Mouse (Mus musculus): ENCODE data around the gene Ptpn6. TPM values are rescaled to one million over a fixed set of nuclear protein-coding genes. Genes with fewer than 3 reads are reported as not detected.

Gene Ptpn6
- polyA plus RNA-seq, 1 experiment from 2014 or later = 4.3 TPM

- no peaks in the 10 kb centered on the region for H3K4me1 ChIP-seq (replicated peaks; ENCODE audit: control insufficient read depth, insufficient read depth, low read length)
- ATAC-seq (ENCODE audit: low FRiP score) (no peak), DNase-seq (ENCODE audit: low spot score) (no peak)
- no peak overlapping the region for H3K4me2 ChIP-seq (replicated peaks)
- H3K27ac ChIP-seq = no peak overlapping the region
- no peak overlapping the region for H3K9ac ChIP-seq
- H3K4me3 ChIP-seq (replicated peaks; ENCODE audit: low read length) = no peak overlapping the region
- H3K9me3 ChIP-seq (ENCODE audit: control insufficient read depth, low read length) = no peaks in the 10 kb centered on the region
- no peaks in the 10 kb centered on the region for H3K27me3 ChIP-seq (ENCODE audit: control insufficient read depth, insufficient read depth, low read length)
- 67% methylated on average over 11 of the region's 11 CpGs for WGBS
- H3K36me3 ChIP-seq (replicated peaks; ENCODE audit: control insufficient read depth, insufficient read depth) = peaks cover 16% of the 10 kb centered on the region
Measured at GRCm38 (mm10) chr6:124720904-124721303, 17.6 kb downstream of the Ptpn6 start.

GRCm38 (mm10) chr6:124719354-124719978, 19.0 kb downstream of the Ptpn6 start:
- peaks cover 30% of the 10 kb centered on the region for H3K36me3 ChIP-seq (replicated peaks; ENCODE audit: control insufficient read depth, insufficient read depth)
- no peaks in the 10 kb centered on the region for H3K9me3 ChIP-seq (ENCODE audit: control insufficient read depth, low read length)
- no peak overlapping the region for H3K4me2 ChIP-seq (replicated peaks)
- H3K27me3 ChIP-seq (ENCODE audit: control insufficient read depth, insufficient read depth, low read length) = no peaks in the 10 kb centered on the region
- no peak for DNase-seq (ENCODE audit: low spot score)
- H3K27ac ChIP-seq = no peak overlapping the region
- H3K9ac ChIP-seq = no peak overlapping the region
- 72% methylated on average over 7 of the region's 7 CpGs for WGBS
- H3K4me3 ChIP-seq (replicated peaks; ENCODE audit: low read length) = no peak overlapping the region
- no peaks in the 10 kb centered on the region for H3K4me1 ChIP-seq (replicated peaks; ENCODE audit: control insufficient read depth, insufficient read depth, low read length)
- no peak for ATAC-seq (ENCODE audit: low FRiP score)

GRCm38 (mm10) chr6:124718703-124719102, 19.8 kb downstream of the Ptpn6 start:
- H3K27ac ChIP-seq = no peak overlapping the region
- no peak overlapping the region for H3K9ac ChIP-seq
- H3K4me3 ChIP-seq (replicated peaks; ENCODE audit: low read length) = no peak overlapping the region
- H3K27me3 ChIP-seq (ENCODE audit: control insufficient read depth, insufficient read depth, low read length) = no peaks in the 10 kb centered on the region
- H3K36me3 ChIP-seq (replicated peaks; ENCODE audit: control insufficient read depth, insufficient read depth) = peaks cover 38% of the 10 kb centered on the region
- DNase-seq (ENCODE audit: low spot score) = no peak
- ATAC-seq (ENCODE audit: low FRiP score) = no peak
- WGBS = 65% methylated on average over 16 of the region's 16 CpGs
- H3K4me1 ChIP-seq (replicated peaks; ENCODE audit: control insufficient read depth, insufficient read depth, low read length) = peaks cover 3% of the 10 kb centered on the region; the same call in 1 of the 2 replicates
- no peak overlapping the region for H3K4me2 ChIP-seq (replicated peaks)
- H3K9me3 ChIP-seq (ENCODE audit: control insufficient read depth, low read length) = no peaks in the 10 kb centered on the region

- 77% methylated on average over 13 of the region's 13 CpGs for WGBS
- no peak overlapping the region for H3K9ac ChIP-seq
- H3K4me3 ChIP-seq (replicated peaks; ENCODE audit: low read length) = no peak overlapping the region
- H3K27ac ChIP-seq = no peak overlapping the region
- H3K4me1 ChIP-seq (replicated peaks; ENCODE audit: control insufficient read depth, insufficient read depth, low read length) = peaks cover 11% of the 10 kb centered on the region
- DNase-seq (ENCODE audit: low spot score) (no peak), ATAC-seq (ENCODE audit: low FRiP score) (no peak)
- H3K4me2 ChIP-seq (replicated peaks) = no peak overlapping the region
- peaks cover 40% of the 10 kb centered on the region for H3K36me3 ChIP-seq (replicated peaks; ENCODE audit: control insufficient read depth, insufficient read depth)
- H3K9me3 ChIP-seq (ENCODE audit: control insufficient read depth, low read length) = no peaks in the 10 kb centered on the region
- no peaks in the 10 kb centered on the region for H3K27me3 ChIP-seq (ENCODE audit: control insufficient read depth, insufficient read depth, low read length)
Measured at GRCm38 (mm10) chr6:124717968-124718367, 20.5 kb downstream of the Ptpn6 start.

GRCm38 (mm10) chr6:124716864-124717490, 21.5 kb downstream of the Ptpn6 start:
- Histone ChIP-seq H3K36me3 (replicated peaks; ENCODE audit: control insufficient read depth, insufficient read depth) (peaks cover 40% of the 10 kb centered on the region), H3K9me3 (ENCODE audit: control insufficient read depth, low read length) (no peaks in the 10 kb centered on the region), H3K27ac (no peak overlapping the region), H3K4me1 (replicated peaks; ENCODE audit: control insufficient read depth, insufficient read depth, low read length) (peaks cover 12% of the 10 kb centered on the region), H3K27me3 (ENCODE audit: control insufficient read depth, insufficient read depth, low read length) (no peaks in the 10 kb centered on the region), H3K9ac (no peak overlapping the region), H3K4me3 (replicated peaks; ENCODE audit: low read length) (no peak overlapping the region), H3K4me2 (replicated peaks) (no peak overlapping the region)
- WGBS = 65% methylated on average over 20 of the region's 20 CpGs
- DNase-seq (ENCODE audit: low spot score) = peak; percentile 54
- no peak for ATAC-seq (ENCODE audit: low FRiP score)

- peak overlapping the region; percentile 93 for H3K9ac ChIP-seq
- peaks cover 49% of the 10 kb centered on the region for H3K36me3 ChIP-seq (replicated peaks; ENCODE audit: control insufficient read depth, insufficient read depth)
- 22% methylated on average over 11 of the region's 11 CpGs for WGBS
- peak overlapping the region; percentile 90 for H3K4me3 ChIP-seq (replicated peaks; ENCODE audit: low read length)
- no peaks in the 10 kb centered on the region for H3K9me3 ChIP-seq (ENCODE audit: control insufficient read depth, low read length)
- peak overlapping the region; percentile 92 for H3K4me2 ChIP-seq (replicated peaks)
- DNase-seq (ENCODE audit: low spot score) = no peak
- peak overlapping the region; percentile 81; the same call in 1 of the 2 replicates for H3K27ac ChIP-seq
- H3K4me1 ChIP-seq (replicated peaks; ENCODE audit: control insufficient read depth, insufficient read depth, low read length) = peaks cover 23% of the 10 kb centered on the region
- no peak for ATAC-seq (ENCODE audit: low FRiP score)
- no peaks in the 10 kb centered on the region for H3K27me3 ChIP-seq (ENCODE audit: control insufficient read depth, insufficient read depth, low read length)
Measured at GRCm38 (mm10) chr6:124712918-124713317, 25.6 kb downstream of the Ptpn6 start.

GRCm38 (mm10) chr6:124711824-124712782, 26.4 kb downstream of the Ptpn6 start, which contains the start of the genes Emg1 and Phb2:
Emg1 (minus strand) TSS chr6:124712178.
Phb2 (plus strand) TSS chr6:124712336.
- Histone ChIP-seq H3K4me2 (replicated peaks) (peak within 1 kb of the TSS; percentile 92), H3K27ac (peak within 1 kb of the TSS; percentile 81), H3K9me3 (ENCODE audit: control insufficient read depth, low read length) (no peaks in the 10 kb centered on the region), H3K4me1 (replicated peaks; ENCODE audit: control insufficient read depth, insufficient read depth, low read length) (peaks cover 23% of the 10 kb centered on the region), H3K36me3 (replicated peaks; ENCODE audit: control insufficient read depth, insufficient read depth) (peaks cover 46% of the 10 kb centered on the region), H3K27me3 (ENCODE audit: control insufficient read depth, insufficient read depth, low read length) (no peaks in the 10 kb centered on the region), H3K9ac (peak within 1 kb of the TSS; percentile 93), H3K4me3 (replicated peaks; ENCODE audit: low read length) (peak within 1 kb of the TSS; percentile 90)
- WGBS = under 1% methylated on average over 75 of the region's 76 CpGs
- ATAC-seq (ENCODE audit: low FRiP score) (peak; percentile 97), DNase-seq (ENCODE audit: low spot score) (peak; percentile 98)

GRCm38 (mm10) chr6:124708289-124708889, 30.1 kb downstream of the Ptpn6 start:
- DNase-seq (ENCODE audit: low spot score) (no peak), ATAC-seq (ENCODE audit: low FRiP score) (no peak)
- Histone ChIP-seq H3K4me1 (replicated peaks; ENCODE audit: control insufficient read depth, insufficient read depth, low read length) (peaks cover 16% of the 10 kb centered on the region), H3K36me3 (replicated peaks; ENCODE audit: control insufficient read depth, insufficient read depth) (peaks cover 37% of the 10 kb centered on the region), H3K9ac (no peak overlapping the region), H3K27me3 (ENCODE audit: control insufficient read depth, insufficient read depth, low read length) (no peaks in the 10 kb centered on the region), H3K27ac (no peak overlapping the region), H3K9me3 (ENCODE audit: control insufficient read depth, low read length) (no peaks in the 10 kb centered on the region), H3K4me3 (replicated peaks; ENCODE audit: low read length) (no peak overlapping the region), H3K4me2 (replicated peaks) (no peak overlapping the region)
- 98% methylated on average over 10 of the region's 10 CpGs for whole genome bisulfite sequencing

Measured in hindbrain, embryonic 14.5 days (tissue).